Mouse (Mus musculus): ENCODE data around the gene Zbtb49.

- TF ChIP-seq CTCF (IDR thresholded peaks at IDR 0.05) (no peak), EP300 (IDR thresholded peaks at IDR 0.05) (no peak)
Observed at GRCm38 (mm10) chr5:38258034-38258772, 37.9 kb upstream of the Zbtb49 start.

Measured in lung, postnatal 0 days (tissue).